Mouse (Mus musculus) C2C12 (cell line): ENCODE measurements around the gene C130074G19Rik. TPM values are rescaled to one million over a fixed set of nuclear protein-coding genes. Genes with fewer than 3 reads are reported as not detected.

Experiments
- H3K27me3 ChIP-seq: one replicate; pipeline ENCODE4 v1.6.1; 2011; ENCODE audit not compliant: control insufficient read depth, insufficient read depth, insufficient read length
- H3K36me3 ChIP-seq: one replicate; pipeline ENCODE4 v1.6.1; 2011; ENCODE audit not compliant: control insufficient read depth, insufficient read depth
- H3K4me3 ChIP-seq: one replicate; pipeline ENCODE4 v1.5.1; 2011; ENCODE audit warnings: mild to moderate bottlenecking, control low read depth; ENCODE audit not compliant: poor library complexity, insufficient read depth, severe bottlenecking
- H3K79me2 ChIP-seq: one replicate; pipeline ENCODE4 v1.6.1; 2011; ENCODE audit not compliant: control insufficient read depth, insufficient read depth
- H3K79me3 ChIP-seq: one replicate; pipeline ENCODE4 v1.6.1; 2011; ENCODE audit warnings: low read depth, control low read depth
- H3ac ChIP-seq: one replicate; pipeline ENCODE3; 2011; ENCODE audit warnings: low read depth; ENCODE audit not compliant: control insufficient read depth, insufficient read length
- CEBPB ChIP-seq: IDR thresholded peaks from one replicate; pipeline ENCODE4 v1.6.1; 2011; ENCODE audit warnings: low read depth, mild to moderate bottlenecking, control low read depth, moderate library complexity
- CTCF ChIP-seq: IDR thresholded peaks from one replicate; pipeline ENCODE4 v1.5.1; 2011; ENCODE audit not compliant: control insufficient read depth, insufficient read depth, insufficient read length
- FOSL1 ChIP-seq: IDR thresholded peaks from one replicate; pipeline ENCODE4 v1.8.0; 2011; ENCODE audit warnings: mild to moderate bottlenecking, low read length; ENCODE audit not compliant: poor library complexity, insufficient read depth, severe bottlenecking
- MAX ChIP-seq: IDR thresholded peaks from one replicate; pipeline ENCODE4 v1.6.1; 2011; ENCODE audit warnings: mild to moderate bottlenecking, control low read depth
- MYOD1 ChIP-seq: IDR thresholded peaks from one replicate; pipeline ENCODE4 v1.6.1; 2011; ENCODE audit warnings: low read depth; ENCODE audit not compliant: control insufficient read depth, insufficient read length
- MYOG ChIP-seq: IDR thresholded peaks from one replicate; pipeline ENCODE4 v1.6.1; 2011; ENCODE audit not compliant: control insufficient read depth, insufficient read length; ENCODE audit errors: extremely low read depth
- USF1 ChIP-seq: IDR thresholded peaks from one replicate; pipeline ENCODE4 v1.6.1; 2011; ENCODE audit warnings: low read depth, mild to moderate bottlenecking, control low read depth, moderate library complexity
- long read RNA-seq, 2 experiments: library from polyadenylated mRNA; unstranded; transcript quantifications; one replicate each; pipeline ENCODE4 v2.0.0; 2019 to 2020
- polyA plus RNA-seq: library from polyadenylated mRNA; unstranded; fragments of >200 nt; fragmentation: generic; extraction: Trizol; gene quantifications from one replicate; pipeline ENCODE4 v1.2.1, GENCODE M21; 2012; ENCODE audit warnings: missing spikeins

Gene C130074G19Rik
- not detected for polyA plus RNA-seq
- long read RNA-seq, experiment 1: 0 reads
- long read RNA-seq, experiment 2: 0 reads

GRCm38 (mm10) chr1:184882281-184883268 lies at the start of gene C130074G19Rik:
C130074G19Rik (minus strand) TSS chr1:184883218.
- TF ChIP-seq MYOG (no peak), CTCF (no peak), CEBPB (no peak), USF1 (no peak), MAX (no peak), FOSL1 (no peak), MYOD1 (no peak)
- Histone ChIP-seq H3ac (no peak within 1 kb of the TSS), H3K4me3 (no peak within 1 kb of the TSS), H3K36me3 (no peaks in the 10 kb centered on the region), H3K79me2 (no peaks in the 10 kb centered on the region), H3K79me3 (no peaks in the 10 kb centered on the region), H3K27me3 (peaks cover 18% of the 10 kb centered on the region)

- no peak overlapping the region for H3ac ChIP-seq
- H3K27me3 ChIP-seq: no peaks in the 10 kb centered on the region
- no peak for TF ChIP-seq FOSL1
- TF ChIP-seq MYOG: no peak
- TF ChIP-seq CTCF: no peak
- TF ChIP-seq MAX: no peak
- TF ChIP-seq MYOD1: no peak
- no peak for TF ChIP-seq USF1
- no peak for TF ChIP-seq CEBPB
- H3K79me2 ChIP-seq: no peaks in the 10 kb centered on the region
- no peaks in the 10 kb centered on the region for H3K79me3 ChIP-seq
- H3K4me3 ChIP-seq: no peak overlapping the region
- H3K36me3 ChIP-seq: no peaks in the 10 kb centered on the region
These were observed 48.1 kb upstream of the C130074G19Rik start for GRCm38 (mm10) chr1:184931097-184931496.

GRCm38 (mm10) chr1:184928382-184928781 lies 45.4 kb upstream of the C130074G19Rik start:
- H3K4me3 ChIP-seq: no peak overlapping the region
- H3K79me2 ChIP-seq: no peaks in the 10 kb centered on the region
- TF ChIP-seq CEBPB: no peak
- no peak for TF ChIP-seq MAX
- no peak overlapping the region for H3ac ChIP-seq
- H3K27me3 ChIP-seq: no peaks in the 10 kb centered on the region
- H3K79me3 ChIP-seq: no peaks in the 10 kb centered on the region
- H3K36me3 ChIP-seq: no peaks in the 10 kb centered on the region

GRCm38 (mm10) chr1:184927911-184928310 lies 44.9 kb upstream of the C130074G19Rik start:
- no peak for TF ChIP-seq MAX
- no peak for TF ChIP-seq FOSL1
- TF ChIP-seq USF1: no peak
- TF ChIP-seq MYOD1: no peak
- no peak for TF ChIP-seq MYOG
- no peak for TF ChIP-seq CTCF
- TF ChIP-seq CEBPB: no peak
- H3ac ChIP-seq: no peak overlapping the region
- H3K79me2 ChIP-seq: no peaks in the 10 kb centered on the region
- no peak overlapping the region for H3K4me3 ChIP-seq
- H3K79me3 ChIP-seq: no peaks in the 10 kb centered on the region
- no peaks in the 10 kb centered on the region for H3K27me3 ChIP-seq
- no peaks in the 10 kb centered on the region for H3K36me3 ChIP-seq

GRCm38 (mm10) chr1:184922824-184923223 lies 39.8 kb upstream of the C130074G19Rik start:
- H3K79me2 ChIP-seq: no peaks in the 10 kb centered on the region
- no peaks in the 10 kb centered on the region for H3K79me3 ChIP-seq
- H3K4me3 ChIP-seq: no peak overlapping the region
- H3K36me3 ChIP-seq: no peaks in the 10 kb centered on the region
- H3ac ChIP-seq: no peak overlapping the region
- H3K27me3 ChIP-seq: no peaks in the 10 kb centered on the region
- no peak for TF ChIP-seq FOSL1
- peak; percentile 99 for TF ChIP-seq MYOD1

- Histone ChIP-seq H3ac (no peak overlapping the region), H3K36me3 (no peaks in the 10 kb centered on the region), H3K79me3 (no peaks in the 10 kb centered on the region), H3K79me2 (no peaks in the 10 kb centered on the region), H3K27me3 (no peaks in the 10 kb centered on the region), H3K4me3 (no peak overlapping the region)
- TF ChIP-seq MAX (no peak), CTCF (no peak), MYOD1 (no peak), USF1 (no peak), CEBPB (no peak), MYOG (no peak), FOSL1 (no peak)
These were observed 37.0 kb upstream of the C130074G19Rik start for GRCm38 (mm10) chr1:184920057-184920456.
